Mouse (Mus musculus): ENCODE measurements around the gene Pdzrn4. TPM values are rescaled to one million over a fixed set of nuclear protein-coding genes. Genes with fewer than 3 reads are reported as not detected.

The Pdzrn4 gene
- polyA plus RNA-seq, 1 experiment from 2014 or later, result not detected

- ChIA-PET CTCF (no interaction called here), POLR2A (no interaction called here)
- DNase-seq (ENCODE audit: low read depth, low spot score), result no peak
- no peak for TF ChIP-seq CTCF (IDR thresholded peaks at IDR 0.05)
- peaks cover 11% of the 10 kb centered on the region for H3K27me3 ChIP-seq
- in situ Hi-C loops (cut with MboI; ENCODE audit: low pct_unique_long_range_greater_than_20kb), result no loop called here
- ATAC-seq, result no peak
These were observed 342.0 kb downstream of the Pdzrn4 start for GRCm38 (mm10) chr15:92738676-92739075.

- no peak for DNase-seq (ENCODE audit: low read depth, low spot score)
- TF ChIP-seq CTCF (IDR thresholded peaks at IDR 0.05), result no peak
- ATAC-seq, result no peak
- ChIA-PET CTCF (no interaction called here), POLR2A (interaction anchor here (0.7 kb wide), 1 partner anchor 67 kb away, joined by 3 read pairs; no protein-coding TSS in a partner anchor)
- in situ Hi-C loops (cut with MboI; ENCODE audit: low pct_unique_long_range_greater_than_20kb), result no loop called here
- peaks cover 11% of the 10 kb centered on the region for H3K27me3 ChIP-seq
These were observed 343.2 kb downstream of the Pdzrn4 start for GRCm38 (mm10) chr15:92739887-92740286.

GRCm38 (mm10) chr15:92743624-92744023, 346.9 kb downstream of the Pdzrn4 start:
- no peak for DNase-seq (ENCODE audit: low read depth, low spot score)

GRCm38 (mm10) chr15:92746081-92746480, 349.4 kb downstream of the Pdzrn4 start:
- no peak for ATAC-seq
- ChIA-PET POLR2A (no interaction called here), CTCF (no interaction called here)
- in situ Hi-C loops (cut with MboI; ENCODE audit: low pct_unique_long_range_greater_than_20kb), result no loop called here
- DNase-seq (ENCODE audit: low read depth, low spot score), result no peak
- peaks cover 2% of the 10 kb centered on the region for H3K27me3 ChIP-seq
- no peak for TF ChIP-seq CTCF (IDR thresholded peaks at IDR 0.05)

More at GRCm38 (mm10) chr15:92743624-92744023, 346.9 kb downstream of the Pdzrn4 start:
- ChIA-PET CTCF (no interaction called here), POLR2A (no interaction called here)
- peaks cover 13% of the 10 kb centered on the region for H3K27me3 ChIP-seq
- ATAC-seq, result no peak
- in situ Hi-C loops (cut with MboI; ENCODE audit: low pct_unique_long_range_greater_than_20kb), result no loop called here
- no peak for TF ChIP-seq CTCF (IDR thresholded peaks at IDR 0.05)

- TF ChIP-seq CTCF (IDR thresholded peaks at IDR 0.05), result no peak
- ChIA-PET POLR2A (no interaction called here), CTCF (no interaction called here)
- DNase-seq (ENCODE audit: low read depth, low spot score) (no peak), ATAC-seq (no peak)
- peaks cover 11% of the 10 kb centered on the region for H3K27me3 ChIP-seq
- in situ Hi-C loops (cut with MboI; ENCODE audit: low pct_unique_long_range_greater_than_20kb), result no loop called here
These were observed 355.5 kb downstream of the Pdzrn4 start for GRCm38 (mm10) chr15:92752167-92752566.

- ChIA-PET POLR2A (no interaction called here), CTCF (interaction anchor here (0.7 kb wide), 1 partner anchor 596 kb away, joined by 3 read pairs; no protein-coding TSS in a partner anchor)
- ATAC-seq (no peak), DNase-seq (ENCODE audit: low read depth, low spot score) (no peak)
- TF ChIP-seq CTCF (IDR thresholded peaks at IDR 0.05), result no peak
- H3K27me3 ChIP-seq, result peaks cover 11% of the 10 kb centered on the region
- in situ Hi-C loops (cut with MboI; ENCODE audit: low pct_unique_long_range_greater_than_20kb), result no loop called here
These were observed 355.9 kb downstream of the Pdzrn4 start for GRCm38 (mm10) chr15:92752578-92752977.

- POLR2A ChIA-PET, result no interaction called here
- H3K27me3 ChIP-seq, result peaks cover 7% of the 10 kb centered on the region
- DNase-seq (ENCODE audit: low read depth, low spot score) (no peak), ATAC-seq (no peak)
- CTCF ChIA-PET, result no interaction called here
- TF ChIP-seq CTCF (IDR thresholded peaks at IDR 0.05), result no peak
- in situ Hi-C loops (cut with MboI; ENCODE audit: low pct_unique_long_range_greater_than_20kb), result no loop called here
These were observed 360.6 kb downstream of the Pdzrn4 start for GRCm38 (mm10) chr15:92757085-92757903.

- ChIA-PET CTCF (no interaction called here), POLR2A (no interaction called here)
- no peak for TF ChIP-seq CTCF (IDR thresholded peaks at IDR 0.05)
- DNase-seq (ENCODE audit: low read depth, low spot score) (no peak), ATAC-seq (no peak)
- H3K27me3 ChIP-seq, result peaks cover 3% of the 10 kb centered on the region
- in situ Hi-C loops (cut with MboI; ENCODE audit: low pct_unique_long_range_greater_than_20kb), result no loop called here
These were observed 362.3 kb downstream of the Pdzrn4 start for GRCm38 (mm10) chr15:92759001-92759400.

GRCm38 (mm10) chr15:92763303-92763702, 366.6 kb downstream of the Pdzrn4 start:
- no peak for ATAC-seq
- POLR2A ChIA-PET, result no interaction called here
- peaks cover 3% of the 10 kb centered on the region for H3K27me3 ChIP-seq
- in situ Hi-C loops (cut with MboI; ENCODE audit: low pct_unique_long_range_greater_than_20kb), result no loop called here
- no peak for TF ChIP-seq CTCF (IDR thresholded peaks at IDR 0.05)
- CTCF ChIA-PET, result no interaction called here
- DNase-seq (ENCODE audit: low read depth, low spot score), result no peak

GRCm38 (mm10) chr15:92769535-92769934, 372.9 kb downstream of the Pdzrn4 start:
- ChIA-PET CTCF (no interaction called here), POLR2A (no interaction called here)
- TF ChIP-seq CTCF (IDR thresholded peaks at IDR 0.05), result no peak
- DNase-seq (ENCODE audit: low read depth, low spot score) (no peak), ATAC-seq (no peak)
- H3K27me3 ChIP-seq, result no peaks in the 10 kb centered on the region
- in situ Hi-C loops (cut with MboI; ENCODE audit: low pct_unique_long_range_greater_than_20kb), result no loop called here

- H3K27me3 ChIP-seq, result peaks cover 5% of the 10 kb centered on the region
- no peak for TF ChIP-seq CTCF (IDR thresholded peaks at IDR 0.05)
- POLR2A ChIA-PET, result no interaction called here
- CTCF ChIA-PET, result no interaction called here
- in situ Hi-C loops (cut with MboI; ENCODE audit: low pct_unique_long_range_greater_than_20kb), result no loop called here
- DNase-seq (ENCODE audit: low read depth, low spot score) (no peak), ATAC-seq (no peak)
These were observed 391.4 kb downstream of the Pdzrn4 start for GRCm38 (mm10) chr15:92788036-92788435.

GRCm38 (mm10) chr15:92794275-92794674, 397.6 kb downstream of the Pdzrn4 start:
- H3K27me3 ChIP-seq, result no peaks in the 10 kb centered on the region
- no peak for DNase-seq (ENCODE audit: low read depth, low spot score)
- ChIA-PET CTCF (no interaction called here), POLR2A (no interaction called here)
- in situ Hi-C loops (cut with MboI; ENCODE audit: low pct_unique_long_range_greater_than_20kb), result no loop called here
- ATAC-seq, result no peak
- TF ChIP-seq CTCF (IDR thresholded peaks at IDR 0.05), result no peak
